Mouse (Mus musculus) ES-E14 (cell line): Measurements from ENCODE around the gene Birc6.

Experiments
- CHD2 ChIP-seq: IDR thresholded peaks from 2 replicates; pipeline ENCODE4 v1.6.1; 2014; ENCODE audit warnings: mild to moderate bottlenecking, low read depth, low read length, inconsistent platforms
- HCFC1 ChIP-seq: IDR thresholded peaks from 2 replicates; pipeline ENCODE4 v1.6.1; 2012; ENCODE audit warnings: low read length, inconsistent platforms, borderline replicate concordance; ENCODE audit not compliant: insufficient read depth
- MAFK ChIP-seq: IDR thresholded peaks from 2 replicates; pipeline ENCODE4 v1.6.1; 2014; ENCODE audit warnings: mild to moderate bottlenecking, low read depth, low read length, inconsistent platforms; ENCODE audit not compliant: insufficient read depth
- ZC3H11A ChIP-seq: IDR thresholded peaks from 2 replicates; pipeline ENCODE4 v1.6.1; 2012; ENCODE audit warnings: low read depth, mild to moderate bottlenecking, inconsistent platforms, low read length, borderline replicate concordance
- ZNF384 ChIP-seq: IDR thresholded peaks from 2 replicates; pipeline ENCODE4 v1.6.1; 2012; ENCODE audit warnings: low read depth, low read length, inconsistent platforms

- TF ChIP-seq ZNF384 (no peak), MAFK (no peak), HCFC1 (no peak), CHD2 (no peak), ZC3H11A (no peak)
These were observed 36.5 kb upstream of the Birc6 start for GRCm38 (mm10) chr17:74491565-74491964.
